Mouse (Mus musculus) thymus, postnatal 25 days (tissue): ENCODE measurements at regions not wholly inside any gene's neighbourhood (a gene's known extent, or its start where the extent isn't known, plus 50 kb on each side); places are given as distances from the start of the nearest gene placed in this dataset.
A peak's percentile ranks its signal among the peaks of the same experiment; 100 is the strongest.

Experiments used
- DNase-seq: peaks from one replicate; pipeline ENCODE4 v3.0.0; 2022

DNA sequence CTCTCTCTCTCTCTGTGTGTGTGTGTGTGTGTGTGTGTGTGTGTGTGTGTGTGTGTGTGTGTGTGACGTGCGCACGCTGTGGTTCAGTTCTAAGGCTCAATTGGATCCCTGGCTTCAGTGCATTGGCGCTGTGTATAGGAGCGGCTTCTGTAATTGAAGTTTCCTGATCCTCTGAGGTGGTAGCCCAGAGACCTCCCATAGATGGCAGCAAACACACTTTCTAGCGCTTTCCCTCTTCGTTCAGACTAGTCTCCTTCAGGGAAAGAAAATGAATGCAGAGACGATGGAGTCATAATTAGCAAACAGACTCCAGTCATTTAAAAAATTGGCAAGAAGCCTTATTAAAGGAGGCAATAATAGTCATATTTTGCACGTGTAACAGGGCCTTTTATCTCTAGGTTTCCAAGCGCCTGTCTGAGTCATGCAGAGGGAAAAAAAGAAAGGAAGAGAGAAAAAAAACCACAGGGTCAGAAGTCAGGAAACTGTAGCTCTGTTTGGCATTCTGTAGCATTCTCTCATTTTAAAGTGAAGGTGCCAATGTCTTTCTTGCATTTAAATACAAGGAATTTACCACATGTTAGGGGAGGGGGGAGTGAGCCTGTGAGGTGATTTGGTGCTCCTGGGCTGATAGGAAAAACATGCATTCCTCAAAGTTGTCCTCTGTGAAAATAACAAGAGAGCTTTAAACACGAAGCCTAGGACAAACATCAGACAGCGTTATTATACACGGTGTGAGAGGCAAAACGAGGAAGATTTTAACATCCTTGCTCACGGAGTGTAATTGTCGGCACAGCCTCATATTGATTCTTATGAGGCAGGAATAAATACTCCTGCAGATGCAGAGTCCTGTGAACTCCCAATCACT, 439.4 kb upstream of the Kif2a start:
- DNase-seq: peak; percentile 53

DNA sequence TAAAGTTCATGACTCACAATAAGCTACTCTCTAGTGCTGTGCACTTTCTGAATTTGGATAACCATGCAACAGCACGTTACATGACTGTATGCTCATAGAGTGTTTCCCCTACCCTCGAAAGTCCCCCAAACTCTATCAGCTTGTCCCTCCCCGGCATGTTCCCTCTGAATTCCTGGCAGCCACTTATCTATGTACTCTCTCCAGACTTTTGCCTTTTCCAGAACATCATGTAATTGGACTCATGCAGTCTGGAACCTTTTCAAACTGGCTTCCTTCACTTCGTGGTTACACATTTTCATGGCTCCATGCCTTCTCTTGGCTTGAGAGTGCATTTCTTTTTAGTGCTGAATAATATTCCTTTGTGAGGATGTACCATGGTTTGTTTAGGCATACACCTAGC, 436.8 kb upstream of the Kif2a start:
- DNase-seq: no peak

DNA sequence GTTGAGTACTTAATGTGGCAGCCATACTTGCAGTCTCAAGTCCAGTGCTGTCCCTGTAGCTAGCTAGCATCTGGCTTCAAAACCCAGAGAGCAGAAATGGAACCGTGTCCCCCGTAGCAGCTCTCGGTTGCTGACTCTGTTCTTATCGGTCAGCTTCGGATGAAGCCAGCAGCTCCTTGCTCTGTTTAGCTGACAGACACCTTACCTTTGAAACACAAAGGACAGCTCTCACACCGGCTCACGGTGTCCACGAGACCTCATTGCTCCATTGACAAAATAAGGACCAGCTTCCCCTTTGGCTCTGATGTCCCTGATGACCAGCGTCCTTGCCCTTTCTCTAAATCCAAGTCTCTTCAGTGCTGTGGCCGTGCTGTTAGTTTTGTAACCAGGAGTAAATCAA, 435.3 kb upstream of the Kif2a start:
- DNase-seq: no peak

DNA sequence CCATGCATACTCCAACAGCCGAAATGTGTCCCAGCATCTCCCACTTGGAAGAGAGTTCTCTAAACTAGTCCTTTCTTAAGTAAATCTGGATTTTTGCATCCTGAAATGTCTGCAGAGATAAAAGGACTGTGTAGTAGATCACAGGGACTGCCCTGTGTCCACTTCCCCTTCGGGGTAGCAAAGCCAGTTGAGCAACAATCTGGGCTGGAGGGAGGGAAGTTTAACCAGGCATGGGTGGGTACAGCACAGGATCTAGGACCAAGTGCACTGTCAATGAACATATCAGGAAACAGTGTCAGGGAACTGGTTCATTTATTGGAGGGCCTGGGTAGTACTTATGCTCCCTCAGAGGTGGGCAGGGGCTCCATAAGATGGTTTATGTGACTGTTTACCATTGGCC, 434.5 kb upstream of the Kif2a start:
- no peak for DNase-seq

DNA sequence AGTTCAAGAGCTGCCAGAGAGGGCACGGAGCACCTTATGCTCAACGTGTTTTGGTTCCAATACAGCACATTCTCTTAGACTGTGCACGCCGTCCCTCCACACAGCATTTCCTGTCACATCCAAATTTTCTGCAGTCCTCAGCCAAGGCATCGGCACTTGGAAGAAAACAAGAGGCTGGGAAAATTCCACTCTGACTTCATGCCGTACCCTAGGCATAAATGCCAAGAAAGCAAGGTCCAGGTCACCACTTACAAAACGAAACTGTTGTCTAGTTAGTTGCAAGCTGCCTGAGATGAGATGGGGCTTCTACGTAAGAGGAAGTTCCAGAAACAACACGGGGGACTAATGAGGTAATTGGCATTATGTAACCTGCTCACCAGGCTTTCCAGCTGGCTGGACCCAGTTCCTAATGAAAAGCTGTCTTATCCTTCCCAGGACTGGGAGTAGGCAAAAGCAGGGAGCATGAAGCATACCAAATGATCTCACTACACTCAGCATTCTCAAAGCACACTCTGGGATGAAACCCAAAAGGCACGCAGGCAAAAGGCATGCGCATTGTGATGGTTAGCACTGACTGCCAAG, 427.8 kb upstream of the Kif2a start:
- DNase-seq: no peak

DNA sequence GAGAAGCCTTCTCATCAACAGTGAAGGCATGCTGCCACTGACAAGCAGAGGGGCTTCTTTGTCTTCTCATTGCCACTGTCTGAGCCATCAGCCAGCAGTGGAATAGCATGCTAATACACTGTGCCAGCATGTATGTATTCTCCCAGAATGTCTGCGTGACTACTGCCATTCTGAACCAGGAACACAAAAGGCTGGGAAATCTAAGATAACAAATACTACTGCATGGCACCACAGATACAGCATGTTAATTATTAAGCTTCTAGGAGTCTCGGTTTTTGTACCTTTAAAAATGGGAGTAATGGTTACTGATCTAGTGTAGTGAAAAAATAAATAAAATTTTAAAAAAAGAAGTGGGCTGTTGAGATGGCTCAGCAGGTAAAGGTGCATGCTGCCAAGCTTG, 425.9 kb upstream of the Kif2a start:
- no peak for DNase-seq

DNA sequence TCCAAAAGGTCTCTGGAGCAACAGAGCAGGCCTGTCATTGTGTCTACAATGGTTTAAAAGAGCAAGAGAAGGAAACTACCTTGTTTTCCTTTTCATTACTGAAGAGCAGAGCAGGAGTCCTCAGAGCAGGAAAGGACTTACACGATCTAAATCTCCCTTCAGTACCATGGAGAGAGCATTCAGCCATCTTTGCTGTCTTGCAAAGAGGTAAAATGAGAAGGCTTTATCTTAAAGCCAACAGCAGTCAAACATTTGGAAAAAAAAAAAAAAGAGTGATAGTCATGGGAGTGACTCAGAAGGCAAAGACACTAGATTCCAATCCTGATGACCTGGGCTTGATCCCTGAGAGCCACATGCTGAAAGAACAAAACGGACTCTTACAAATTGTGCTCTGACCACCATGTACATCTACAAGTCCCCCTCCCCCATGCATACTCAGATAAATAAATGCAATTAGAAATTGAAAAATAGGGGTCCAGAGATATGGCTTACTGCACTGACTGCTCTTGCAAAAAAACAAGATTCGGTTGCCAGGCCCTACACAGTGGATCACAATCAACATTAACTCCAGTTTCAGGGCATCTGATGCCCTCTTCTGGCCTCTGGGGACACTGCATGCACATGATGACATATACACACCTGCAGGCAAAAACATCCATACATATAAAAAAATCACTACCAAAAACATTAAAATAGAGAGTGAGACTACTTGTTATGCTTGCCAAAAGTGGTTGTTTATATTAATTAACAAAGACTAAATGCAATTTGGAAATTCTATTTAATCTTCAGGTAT, 397.6 kb upstream of the Kif2a start:
- DNase-seq: peak; percentile 4

DNA sequence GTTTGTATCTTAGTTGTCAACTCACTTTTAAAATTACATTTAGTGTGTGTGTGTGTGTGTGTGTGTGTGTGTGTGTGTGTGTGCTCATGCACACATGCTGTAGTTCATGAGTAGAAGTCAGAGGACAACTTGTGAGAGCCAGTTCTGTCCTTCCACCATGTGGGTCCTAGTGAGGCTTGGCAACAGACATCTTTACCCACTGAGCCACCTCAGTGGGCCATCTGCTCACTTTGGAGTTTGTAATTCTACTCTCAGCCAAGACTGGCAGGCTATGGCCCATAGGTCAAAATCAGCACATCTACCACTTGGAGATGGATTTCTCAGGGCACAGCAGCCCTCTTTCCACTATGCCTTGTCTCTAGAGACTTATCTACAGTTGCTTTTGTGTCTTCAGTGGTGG, 388.3 kb upstream of the Kif2a start:
- DNase-seq: no peak

DNA sequence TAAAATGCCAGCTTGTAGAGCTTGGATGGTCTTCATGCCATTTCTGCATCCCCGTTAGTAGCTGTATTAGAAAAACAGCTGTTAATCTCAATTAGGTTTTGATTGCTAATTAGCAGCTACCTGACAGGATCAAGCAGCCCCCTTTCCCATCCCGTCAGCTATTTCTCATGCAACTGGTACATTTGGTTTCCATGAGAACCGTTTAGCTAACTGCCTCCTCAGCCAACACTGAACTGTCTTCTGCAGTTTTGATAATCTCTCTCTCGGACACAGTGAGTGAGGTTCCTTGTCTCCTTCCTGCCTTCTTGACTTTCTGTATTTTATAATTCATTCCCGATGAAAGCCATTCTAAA, 385.7 kb upstream of the Kif2a start:
- DNase-seq: no peak

DNA sequence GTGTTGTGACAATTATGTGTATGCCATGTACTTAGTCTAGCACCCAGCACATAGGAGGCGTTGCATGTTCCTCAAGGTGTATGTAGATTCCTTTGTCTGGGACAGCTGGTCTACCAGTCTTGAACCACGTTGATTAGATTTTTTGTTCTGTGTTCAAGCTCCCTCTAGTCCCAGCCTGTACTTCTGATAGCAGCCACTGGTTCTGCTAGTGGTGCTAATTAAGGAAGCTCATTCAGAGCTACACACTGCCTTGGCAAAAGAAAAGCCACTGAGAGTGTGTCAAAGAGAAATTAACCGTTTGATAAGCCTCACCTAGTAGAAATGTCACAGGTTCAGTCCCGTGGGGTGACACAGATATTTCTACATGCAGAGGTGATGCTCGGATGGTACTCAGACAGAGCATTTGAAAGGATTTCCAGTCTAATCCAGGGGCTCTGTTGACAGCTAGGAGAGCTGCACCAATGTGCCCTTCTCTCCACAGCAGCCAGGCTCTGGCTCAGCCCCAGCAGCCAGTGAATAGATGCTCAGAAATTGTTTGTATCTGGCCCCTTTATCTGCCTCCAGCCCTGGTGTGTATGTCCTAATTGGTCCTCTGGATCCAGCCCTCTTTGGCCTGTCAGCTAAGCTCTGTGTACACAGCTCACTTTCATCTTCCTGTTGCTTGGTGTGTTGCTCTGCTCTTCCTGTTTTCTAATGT, 385.2 kb upstream of the Kif2a start:
- DNase-seq: no peak

DNA sequence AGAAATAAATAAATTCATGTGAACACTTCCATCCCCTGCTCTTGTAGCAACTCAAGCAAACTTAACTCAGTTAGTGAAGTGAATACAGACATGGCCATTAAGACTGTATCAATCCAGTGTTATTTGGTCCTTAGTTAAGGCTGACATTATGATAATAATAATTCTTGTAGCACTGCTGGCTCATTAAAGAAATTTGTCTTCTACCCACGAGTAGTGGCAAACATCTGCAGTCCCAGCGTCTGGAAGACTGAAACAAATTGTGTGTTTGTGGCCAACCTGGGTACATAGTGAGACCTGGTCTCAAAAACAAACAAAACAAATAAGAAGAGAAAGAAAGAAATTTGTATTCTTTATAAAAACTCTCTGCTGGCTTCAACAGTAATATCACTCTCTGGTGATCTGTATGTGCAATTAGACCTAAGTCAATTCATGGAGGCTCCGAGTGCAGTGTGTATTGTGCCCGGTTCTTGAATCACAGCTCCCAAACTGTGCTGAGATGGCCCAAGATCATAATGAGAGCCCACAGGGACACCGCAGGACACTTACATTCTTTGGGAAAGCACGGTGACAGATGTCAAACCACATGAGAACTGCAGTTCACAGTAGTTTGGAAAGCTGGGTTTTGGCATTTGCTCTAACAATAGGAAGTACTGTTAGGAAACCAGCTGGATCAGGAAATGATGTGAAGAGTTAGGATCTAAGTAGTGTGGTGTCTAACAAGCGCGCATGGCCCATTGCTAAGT, 376.9 kb upstream of the Kif2a start:
- DNase-seq: no peak

DNA sequence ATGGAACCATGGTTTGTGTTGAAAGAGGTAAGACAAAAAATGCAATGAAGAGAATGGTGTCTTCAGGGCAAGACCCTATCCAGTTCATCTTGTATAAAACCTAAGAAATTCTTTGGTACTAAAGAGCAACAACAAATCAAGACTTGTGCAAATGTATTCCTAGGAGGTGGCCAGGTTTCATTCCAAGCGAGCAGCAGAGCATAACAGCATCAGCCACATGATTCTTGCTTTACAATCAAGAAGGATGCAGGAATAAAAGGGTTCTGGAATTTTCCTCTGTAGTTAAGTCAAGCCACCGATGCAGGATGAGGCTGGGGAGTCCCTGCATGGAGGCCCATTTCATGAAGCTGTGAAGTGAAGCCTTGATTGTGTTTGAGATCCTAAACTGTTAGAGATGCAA, 374.1 kb upstream of the Kif2a start:
- DNase-seq: no peak

DNA sequence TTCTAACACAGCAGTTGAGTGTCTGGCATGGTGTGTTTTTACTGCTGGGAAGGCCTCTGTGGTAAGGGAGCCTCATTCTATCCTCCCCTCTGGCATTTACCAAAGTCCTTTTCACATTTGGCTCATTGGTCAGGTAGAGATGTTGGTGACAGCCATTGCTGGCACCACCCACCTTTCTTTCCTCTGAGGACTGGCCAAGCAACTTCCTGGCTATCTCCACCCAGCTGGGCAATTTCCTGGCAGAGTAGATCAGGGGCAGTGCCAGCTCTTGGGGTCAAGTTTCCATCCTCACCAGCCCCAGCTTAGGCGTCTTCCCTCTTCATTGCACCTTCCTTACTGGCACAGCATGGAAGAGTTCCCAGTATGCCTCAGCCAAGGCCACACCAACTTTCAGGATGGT, 372.5 kb upstream of the Kif2a start:
- DNase-seq: no peak

DNA sequence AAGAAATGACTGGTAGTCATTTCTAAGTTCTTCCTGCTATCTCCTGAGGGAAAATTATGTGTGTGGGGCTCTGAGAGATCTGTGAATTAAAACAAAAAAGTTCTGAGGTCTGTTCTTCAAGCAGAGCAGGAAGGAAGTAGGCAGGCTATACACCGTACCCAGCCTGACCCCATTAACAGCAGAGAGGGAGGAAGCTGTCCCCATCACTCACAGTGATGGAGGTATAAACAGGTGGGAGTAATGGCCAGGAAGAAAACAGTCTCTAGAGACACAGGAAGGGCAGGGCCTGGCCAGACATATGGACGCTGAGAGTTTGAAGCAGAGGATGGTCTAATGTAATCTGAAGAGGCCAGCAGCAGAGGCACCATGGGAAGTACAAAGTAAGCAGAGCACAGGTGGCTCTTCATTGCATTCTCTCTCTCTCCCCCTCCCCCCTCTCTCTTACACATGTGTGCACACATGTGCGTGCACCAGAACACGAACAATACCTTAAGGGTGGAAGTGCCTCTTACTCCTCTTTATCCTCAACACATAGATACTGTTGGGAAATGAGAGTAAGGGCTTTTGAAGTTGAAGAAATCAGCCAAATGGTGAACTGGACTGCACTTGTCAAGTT, 367.7 kb upstream of the Kif2a start:
- peak; percentile 62 for DNase-seq

DNA sequence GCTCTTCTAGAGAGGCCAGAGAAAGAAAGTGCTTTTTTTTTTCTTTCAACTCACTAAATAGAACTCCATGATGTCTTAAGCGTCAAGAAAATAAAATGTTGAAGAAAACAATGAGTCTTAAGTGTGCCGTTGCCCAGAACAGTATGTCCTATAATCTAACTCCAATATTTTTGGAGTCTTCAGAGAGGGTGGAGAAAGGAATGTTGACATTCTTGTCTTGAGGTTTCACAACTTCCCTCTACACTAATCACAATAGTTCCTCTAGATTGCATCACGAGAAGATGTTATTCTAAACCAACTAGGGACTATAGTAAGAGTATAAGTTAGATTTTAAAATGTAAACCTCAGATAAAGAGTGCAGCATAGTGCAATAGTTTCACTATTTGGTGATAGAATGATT, 367.1 kb upstream of the Kif2a start:
- no peak for DNase-seq

DNA sequence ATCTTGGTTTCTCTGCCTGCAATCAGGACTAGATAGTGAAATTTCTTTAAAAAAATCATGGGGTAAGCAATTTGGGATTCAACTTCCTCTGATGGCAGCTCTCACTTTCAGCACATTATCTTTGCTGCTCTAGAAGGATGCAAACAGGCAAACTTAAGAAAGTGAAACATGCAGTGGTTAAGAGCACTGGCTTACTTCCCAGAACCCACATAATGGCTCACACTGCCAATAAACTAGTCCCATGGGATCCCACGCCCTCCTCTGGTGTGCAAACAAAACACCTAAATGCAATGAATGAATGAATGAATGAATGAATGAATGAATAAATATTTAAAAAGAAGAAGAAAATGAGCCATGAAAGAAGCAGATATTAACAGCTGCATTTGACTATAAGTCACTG, 356.1 kb upstream of the Kif2a start:
- no peak for DNase-seq

DNA sequence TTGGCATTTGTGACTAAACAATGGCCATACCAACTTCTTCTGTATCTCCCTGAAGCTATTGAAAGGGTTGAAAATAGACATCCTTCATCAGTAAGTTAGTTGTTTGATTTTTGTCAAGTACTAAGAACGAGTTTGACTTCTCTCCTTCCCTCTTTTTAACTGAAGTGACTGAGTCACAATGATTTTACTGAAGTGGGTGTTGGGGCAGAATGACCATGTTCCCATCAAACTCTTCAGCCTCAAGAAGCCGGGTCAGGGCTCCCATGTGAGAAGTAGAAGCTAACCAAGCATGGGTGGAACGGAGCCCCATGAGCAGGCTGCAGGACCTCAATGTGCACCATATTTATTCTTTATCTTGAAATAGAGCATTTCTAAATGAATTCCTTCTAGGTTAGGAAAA, 350.7 kb upstream of the Kif2a start:
- DNase-seq: no peak

DNA sequence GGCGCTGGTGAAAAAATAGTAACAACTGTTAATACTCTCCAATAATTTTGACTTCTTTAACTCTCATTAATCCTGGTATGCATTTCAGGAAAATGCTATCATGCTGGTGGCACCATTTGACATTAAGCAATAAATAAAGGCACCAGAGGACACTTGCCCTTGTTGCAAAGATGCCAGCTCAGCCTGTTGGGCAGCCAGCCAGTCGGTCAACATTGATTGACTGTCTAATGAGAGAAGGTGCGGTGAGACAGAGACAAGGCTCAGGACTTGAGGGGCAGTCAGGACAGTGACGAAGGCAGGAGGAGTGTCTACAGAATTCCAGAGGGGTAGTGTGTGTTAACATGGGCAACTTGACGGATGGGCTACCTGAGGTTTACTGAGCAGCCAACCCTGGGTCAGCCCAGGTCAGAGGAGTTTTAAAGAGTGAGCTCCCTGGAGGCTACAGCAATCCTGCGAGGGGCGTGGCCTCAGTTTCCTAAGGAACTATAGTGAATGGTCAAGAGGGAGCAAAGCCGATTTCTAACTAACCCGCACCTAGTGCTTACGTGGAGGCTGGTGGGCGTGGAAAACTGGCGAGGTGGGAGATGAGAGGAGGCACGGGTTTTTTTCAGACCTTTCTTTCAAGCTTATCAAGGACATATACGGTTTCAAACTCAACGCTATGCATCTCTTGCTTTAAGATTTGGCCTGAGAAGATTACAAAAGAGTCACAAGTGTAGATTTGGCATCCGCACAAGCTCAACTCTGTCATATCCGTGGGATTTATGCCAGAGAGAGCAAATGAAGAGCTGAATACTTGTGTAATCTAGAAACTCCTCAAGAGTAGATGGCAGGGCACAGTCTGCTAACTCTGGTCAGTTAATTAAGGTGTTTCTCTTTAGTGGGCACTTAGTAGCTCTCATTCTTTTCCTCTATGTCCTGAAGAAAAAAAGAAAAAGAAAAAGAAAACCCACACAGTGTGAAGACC, 350.0 kb upstream of the Kif2a start:
- no peak for DNase-seq

DNA sequence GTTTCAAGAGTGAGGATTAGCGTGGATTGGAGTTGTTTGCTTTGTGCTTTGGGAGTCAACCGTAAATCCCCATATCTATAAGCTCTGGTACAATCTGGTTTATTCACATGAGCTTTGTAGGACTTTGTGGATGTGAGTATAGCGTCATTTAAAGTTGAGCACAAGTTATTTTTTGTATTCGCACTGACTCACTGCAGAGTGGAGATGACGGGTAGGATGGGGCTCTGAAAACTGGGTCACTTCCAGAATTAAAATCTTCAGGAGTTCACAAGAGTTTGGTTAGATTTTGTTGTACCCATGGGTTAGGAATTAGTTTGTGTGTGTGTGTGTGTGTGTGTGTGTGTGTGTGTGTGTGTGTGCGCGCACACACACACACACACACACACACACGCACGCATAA, 345.7 kb upstream of the Kif2a start:
- DNase-seq: no peak

DNA sequence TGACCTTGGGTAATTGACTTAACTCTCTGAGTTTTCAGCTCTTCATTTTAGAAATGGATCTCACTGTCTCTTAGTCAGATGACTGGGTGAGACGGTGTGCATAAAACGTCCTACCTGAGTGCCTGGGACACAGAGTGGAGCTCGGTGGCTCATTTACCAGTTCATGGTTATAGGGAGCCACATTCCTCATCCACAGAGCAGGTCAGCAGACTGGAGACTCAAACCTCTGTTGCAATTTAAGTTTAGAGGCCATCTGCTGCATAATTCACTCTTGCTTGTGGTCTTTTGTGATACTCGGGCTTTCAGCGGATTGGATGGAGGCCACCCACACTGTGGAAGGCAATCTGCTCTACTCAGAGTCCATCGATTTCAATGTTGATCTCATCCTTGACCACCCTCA, 343.8 kb upstream of the Kif2a start:
- no peak for DNase-seq

DNA sequence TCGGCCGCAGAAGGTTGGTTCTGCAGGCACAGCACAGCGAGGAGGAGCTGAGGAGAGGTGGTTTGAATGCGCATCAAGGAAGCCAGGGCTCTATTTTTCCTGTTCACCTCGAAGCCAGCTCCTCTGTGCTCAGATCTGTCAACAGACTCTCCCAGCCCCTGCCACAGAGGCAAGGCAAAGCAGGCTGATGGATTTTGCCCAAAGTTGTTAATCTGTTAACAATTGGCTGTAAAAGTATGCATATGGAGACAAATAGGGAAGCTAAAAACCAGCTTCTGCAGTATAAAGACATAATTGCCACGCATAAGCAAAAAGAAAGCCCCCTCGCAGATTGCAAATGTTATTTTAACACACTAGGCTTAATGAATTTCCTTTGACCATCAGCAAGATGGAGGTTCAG, 343.3 kb upstream of the Kif2a start:
- DNase-seq: no peak
